Mouse (Mus musculus) stomach, postnatal 0 days (tissue): ENCODE measurements around the gene Gm10337.

ENCODE experiments used
- CTCF ChIP-seq: IDR thresholded peaks from 2 replicates; pipeline ENCODE4 v1.5.1; 2016; ENCODE audit warnings: antibody characterized with exemption, low read depth, mild to moderate bottlenecking, moderate library complexity
- EP300 ChIP-seq: optimal IDR thresholded peaks from 2 replicates; pipeline ENCODE3; 2016; ENCODE audit warnings: antibody characterized with exemption

- TF ChIP-seq EP300 (no peak), CTCF (no peak)
Measured at GRCm38 (mm10) chr15:102508336-102508735, 4.8 kb downstream of the Gm10337 start.
